Mouse (Mus musculus): ENCODE results near the gene Selenov. TPM values are rescaled to one million over a fixed set of nuclear protein-coding genes. Genes with fewer than 3 reads are reported as not detected.

Selenov gene
- total and polyA plus RNA-seq, 3 experiments, result not detected

GRCm38 (mm10) chr7:28267129-28268041, 23.6 kb downstream of the Selenov start, which contains the start of gene Eid2:
Eid2 (plus strand) TSS chr7:28267881.
- Histone ChIP-seq H3K9ac (ENCODE audit: control insufficient read depth, low read depth, low read length, poor library complexity, severe bottlenecking) (no peak within 1 kb of the TSS), H3K27me3 (ENCODE audit: control insufficient read depth in 1 of 2, insufficient read depth in 2 of 2, low read length in 2 of 2) (no peaks in the 10 kb centered on the region), H3K9me3 (replicated peaks; ENCODE audit: insufficient read depth, low read length) (no peaks in the 10 kb centered on the region), H3K4me1 (ENCODE audit: control insufficient read depth in 1 of 2, insufficient read depth in 2 of 2, low read length in 2 of 2) (peaks cover 0 to 6% of the 10 kb centered on the region in 2 experiments; a peak in 2 of 4 replicates), H3K4me3 (ENCODE audit: control insufficient read depth in 1 of 2, insufficient read depth in 1 of 2, low read depth in 2 of 2, low read length in 2 of 2) (no peak within 1 kb of the TSS), H3K79me2 (ENCODE audit: control insufficient read depth, insufficient read depth, low read length, poor library complexity) (no peaks in the 10 kb centered on the region), H3K27ac (ENCODE audit: control insufficient read depth, low read depth, low read length) (no peak within 1 kb of the TSS), H3K36me3 (ENCODE audit: control insufficient read depth in 1 of 2, insufficient read depth in 2 of 2, low read length in 2 of 2) (peaks cover 0 to 3% of the 10 kb centered on the region in 2 experiments; a peak in 2 of 4 replicates)
- TF ChIP-seq CTCF (IDR thresholded peaks at IDR 0.05 in 2 of 3, conservative IDR thresholded peaks at IDR 0.05 in 1 of 3; ENCODE audit: control insufficient read depth in 1 of 3, insufficient read depth in 1 of 3, low read depth in 2 of 3, low read length in 3 of 3, poor library complexity in 1 of 3, severe bottlenecking in 1 of 3), result peak in 2 of 3 experiments; percentile 22 to 35; a peak in 1 of 6 replicates
- TF ChIP-seq USF1 (IDR thresholded peaks at IDR 0.05; ENCODE audit: low read depth, low read length), result no peak
- TF ChIP-seq RAD21 (IDR thresholded peaks at IDR 0.05; ENCODE audit: low read depth, low read length), result peak; percentile 31
- TF ChIP-seq TCF12 (IDR thresholded peaks at IDR 0.05; ENCODE audit: low read depth, low read length), result no peak
- TF ChIP-seq EP300 (IDR thresholded peaks at IDR 0.05; ENCODE audit: low read depth in 1 of 2, low read length in 2 of 2), result no peak
- TF ChIP-seq ZC3H11A (IDR thresholded peaks at IDR 0.05; ENCODE audit: low read depth, low read length), result 0 out of 2 replicates have a peak, but pooled peaks have one; percentile 25
- TF ChIP-seq TAL1 (IDR thresholded peaks at IDR 0.05; ENCODE audit: low read length), result no peak
- TF ChIP-seq SMC3 (IDR thresholded peaks at IDR 0.05; ENCODE audit: low read depth, low read length), result 0 out of 2 replicates have a peak, but pooled peaks have one; percentile 29
- no peak for DNase-seq (ENCODE audit: low read depth, low spot score)

DNA sequence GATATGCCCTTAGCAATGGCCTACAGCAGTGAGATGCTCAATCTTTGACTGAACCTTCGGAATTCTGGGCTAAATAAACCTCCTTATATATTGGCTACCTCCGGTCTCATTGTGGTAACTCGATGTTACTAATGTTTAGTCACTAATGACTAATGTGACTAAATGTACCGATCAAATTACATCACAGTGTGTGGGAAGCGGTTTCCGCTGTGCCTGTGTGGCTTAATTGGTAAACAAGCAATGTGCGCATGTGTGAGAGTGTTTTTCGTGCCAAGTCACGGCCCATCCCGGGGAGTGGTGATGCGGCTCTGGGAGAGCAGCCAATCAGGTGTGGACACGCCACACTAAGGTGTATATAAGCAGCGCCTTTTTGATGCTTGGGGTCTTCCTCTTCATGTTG, 25.6 kb downstream of the Selenov start:
- Histone ChIP-seq H3K4me3 (ENCODE audit: control insufficient read depth in 1 of 2, insufficient read depth in 1 of 2, low read depth in 2 of 2, low read length in 2 of 2) (no peak overlapping the region), H3K27me3 (ENCODE audit: control insufficient read depth in 1 of 2, insufficient read depth in 2 of 2, low read length in 2 of 2) (no peaks in the 10 kb centered on the region), H3K9ac (ENCODE audit: control insufficient read depth, low read depth, low read length, poor library complexity, severe bottlenecking) (no peak overlapping the region), H3K79me2 (ENCODE audit: control insufficient read depth, insufficient read depth, low read length, poor library complexity) (no peaks in the 10 kb centered on the region), H3K36me3 (ENCODE audit: control insufficient read depth in 1 of 2, insufficient read depth in 2 of 2, low read length in 2 of 2) (peaks cover 0 to 11% of the 10 kb centered on the region in 2 experiments; a peak in 2 of 4 replicates), H3K27ac (ENCODE audit: control insufficient read depth, low read depth, low read length) (no peak overlapping the region), H3K4me1 (ENCODE audit: control insufficient read depth in 1 of 2, insufficient read depth in 2 of 2, low read length in 2 of 2) (peaks cover 2 to 13% of the 10 kb centered on the region in 2 experiments; a peak in 3 of 4 replicates), H3K9me3 (replicated peaks; ENCODE audit: insufficient read depth, low read length) (no peaks in the 10 kb centered on the region)
- TF ChIP-seq TBP (IDR thresholded peaks at IDR 0.05; ENCODE audit: low read depth, low read length) (no peak), CTCF (IDR thresholded peaks at IDR 0.05 in 2 of 3, conservative IDR thresholded peaks at IDR 0.05 in 1 of 3; ENCODE audit: control insufficient read depth in 1 of 3, insufficient read depth in 1 of 3, low read depth in 2 of 3, low read length in 3 of 3, poor library complexity in 1 of 3, severe bottlenecking in 1 of 3) (no peak), MAFK (IDR thresholded peaks at IDR 0.05; ENCODE audit: borderline replicate concordance, low read depth, low read length) (no peak), SIN3A (IDR thresholded peaks at IDR 0.05; ENCODE audit: low read length) (no peak), MEF2A (IDR thresholded peaks at IDR 0.05; ENCODE audit: extremely low read depth, insufficient replicate concordance, low read depth, low read length, poor library complexity, severe bottlenecking) (no peak), MYB (IDR thresholded peaks at IDR 0.05; ENCODE audit: low read depth, low read length) (no peak), ZC3H11A (IDR thresholded peaks at IDR 0.05; ENCODE audit: low read depth, low read length) (no peak), HCFC1 (IDR thresholded peaks at IDR 0.05; ENCODE audit: low read depth, low read length) (no peak), CHD1 (IDR thresholded peaks at IDR 0.05; ENCODE audit: low read depth, low read length) (no peak), ZKSCAN1 (IDR thresholded peaks at IDR 0.05; ENCODE audit: low read depth, low read length) (no peak), MAX (IDR thresholded peaks at IDR 0.05; ENCODE audit: low read length) (no peak), UBTF (IDR thresholded peaks at IDR 0.05; ENCODE audit: borderline replicate concordance, insufficient read depth, low read depth, low read length) (no peak), JUND (IDR thresholded peaks at IDR 0.05; ENCODE audit: low read depth, low read length) (no peak), MYC (IDR thresholded peaks at IDR 0.05; ENCODE audit: low read depth, low read length) (no peak), EP300 (IDR thresholded peaks at IDR 0.05; ENCODE audit: low read depth in 1 of 2, low read length in 2 of 2) (no peak)
- no peak for DNase-seq (ENCODE audit: low read depth, low spot score)

All from MEL (cell line).